Mouse (Mus musculus) ovary, adult 18-20 months (tissue): ENCODE measurements around the gene Lypd4.
A peak's percentile ranks its signal among the peaks of the same experiment; 100 is the strongest.
"Not testable (repeated sequence)": the region's sequence is repeated elsewhere in the genome, so short reads cannot be mapped to it uniquely, and the experiment has no call there.

ENCODE experiments used
- DNase-seq: peaks from one replicate; pipeline ENCODE4 v3.0.0; 2022; ENCODE audit warnings: low spot score, mixed read lengths

The Lypd4 gene

DNA sequence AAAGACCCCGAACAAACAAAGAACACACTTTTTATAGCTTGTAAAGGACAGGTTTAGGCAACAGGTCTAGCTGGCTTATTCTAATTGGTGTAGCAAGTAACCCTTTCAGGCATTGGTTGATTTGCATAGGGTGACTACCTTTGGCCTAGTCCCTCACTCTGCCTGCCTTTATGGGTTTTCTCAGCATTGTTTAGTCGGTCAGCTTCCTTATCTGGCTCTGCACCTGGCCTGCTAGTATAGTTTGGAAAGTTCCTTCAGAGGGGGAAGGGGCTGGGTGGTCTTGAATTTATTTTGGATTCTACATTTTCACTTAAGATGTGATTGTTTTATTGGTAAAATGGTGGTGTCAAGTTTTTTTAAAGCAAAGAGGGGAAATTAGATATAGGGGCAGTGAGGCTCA, 23.2 kb downstream of the Lypd4 start:
- not testable (repeated sequence) for DNase-seq

- DNase-seq, result no peak
Observed at GRCm38 (mm10) chr7:24845713-24846112, 24.0 kb downstream of the Lypd4 start.

DNA sequence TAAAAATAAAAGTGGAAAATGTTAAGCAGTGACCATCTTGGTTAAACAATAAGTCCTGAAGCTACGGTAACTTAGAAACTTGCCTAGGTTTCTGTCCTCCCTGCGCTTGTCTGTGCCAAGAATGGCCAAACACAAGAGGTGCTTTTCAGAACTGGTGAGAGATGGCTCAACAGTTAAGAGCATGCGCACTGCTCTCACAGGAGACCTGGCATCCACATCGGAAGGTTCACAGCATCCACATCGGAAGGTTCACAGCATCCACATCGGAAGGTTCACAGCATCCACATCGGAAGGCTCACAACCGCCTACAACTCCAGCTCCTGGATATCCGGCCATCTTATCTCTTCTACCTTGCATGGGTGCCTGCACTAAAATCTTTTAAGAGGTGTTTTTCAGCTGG, 24.6 kb downstream of the Lypd4 start:
- DNase-seq, result no peak

- DNase-seq, result no peak
Observed at GRCm38 (mm10) chr7:24844144-24844543, 25.6 kb downstream of the Lypd4 start.

GRCm38 (mm10) chr7:24841009-24841408, 28.7 kb downstream of the Lypd4 start:
- no peak for DNase-seq

- no peak for DNase-seq
Observed at GRCm38 (mm10) chr7:24840331-24840730, 29.4 kb downstream of the Lypd4 start.

DNA sequence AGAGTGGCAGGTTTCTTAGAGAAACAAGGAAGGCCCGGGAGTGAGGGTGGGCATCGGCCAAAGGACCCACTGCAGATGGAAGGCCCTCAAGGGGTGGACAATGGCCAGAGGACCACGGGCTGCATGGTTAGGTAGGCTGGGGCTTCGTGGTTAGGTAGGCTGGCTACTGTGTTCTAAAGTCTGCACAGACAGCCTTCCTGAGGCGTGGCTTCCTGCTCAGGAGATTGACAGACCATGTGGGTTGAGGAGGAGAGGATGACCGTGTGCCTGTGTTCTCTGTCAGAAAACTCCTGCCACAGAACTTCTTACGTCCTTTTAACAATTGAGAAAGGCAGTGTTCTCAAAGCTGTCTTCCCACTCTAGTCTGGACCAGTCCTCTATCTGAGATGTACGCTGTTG, 30.3 kb downstream of the Lypd4 start:
- no peak for DNase-seq

DNA sequence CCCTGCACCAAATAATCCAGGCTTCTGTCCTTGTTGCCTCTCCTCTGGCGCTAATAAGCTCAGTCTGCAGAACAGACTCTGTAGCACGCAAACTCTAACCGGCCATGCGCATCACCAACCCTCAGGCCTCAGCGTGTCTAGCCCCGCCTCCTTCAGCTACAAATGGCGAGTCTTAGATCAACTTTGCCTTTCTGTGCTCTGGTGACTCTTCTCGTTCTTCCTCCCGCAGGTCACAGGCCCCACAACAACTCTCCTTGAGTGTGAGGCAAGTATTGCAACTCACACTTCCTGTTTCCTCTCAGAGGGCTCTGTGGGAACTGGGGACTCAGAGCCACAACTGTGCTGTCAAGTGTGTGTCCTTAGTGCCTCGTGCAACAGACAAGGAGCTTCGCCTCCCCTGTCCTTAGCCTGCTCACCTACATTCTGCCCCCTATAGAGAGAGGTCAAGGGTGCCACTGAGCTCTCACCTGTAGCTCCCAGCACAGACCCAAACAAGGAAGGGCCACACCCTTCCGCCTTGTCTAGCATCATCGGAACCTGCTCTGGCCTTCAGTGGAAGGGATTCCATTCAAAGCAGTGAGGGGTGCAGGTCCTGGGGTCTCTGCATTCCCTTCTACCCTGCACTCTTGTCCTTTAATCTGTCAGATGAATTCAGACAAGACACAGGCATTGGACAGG, 30.9 kb downstream of the Lypd4 start:
- not testable (repeated sequence) for DNase-seq

DNA sequence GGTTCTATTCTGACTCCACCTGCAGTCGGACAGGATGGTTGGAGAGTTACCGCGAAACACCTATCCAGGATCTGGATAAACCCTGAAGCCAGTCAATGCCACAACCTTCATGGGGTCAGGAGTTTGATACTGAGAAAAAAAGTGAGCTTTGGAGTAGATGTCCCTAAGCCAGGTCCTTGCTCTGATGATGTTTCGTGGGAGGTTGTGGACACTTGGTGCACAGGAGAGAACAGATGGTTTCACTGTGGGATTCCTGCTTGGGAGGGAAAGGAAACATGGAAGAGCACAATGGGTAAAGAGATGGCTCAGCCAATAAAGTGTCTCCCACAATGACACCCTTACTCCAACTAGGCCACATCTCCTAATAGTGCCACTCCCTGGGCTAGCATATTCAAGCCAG, 42.6 kb downstream of the Lypd4 start:
- DNase-seq, result no peak

DNA sequence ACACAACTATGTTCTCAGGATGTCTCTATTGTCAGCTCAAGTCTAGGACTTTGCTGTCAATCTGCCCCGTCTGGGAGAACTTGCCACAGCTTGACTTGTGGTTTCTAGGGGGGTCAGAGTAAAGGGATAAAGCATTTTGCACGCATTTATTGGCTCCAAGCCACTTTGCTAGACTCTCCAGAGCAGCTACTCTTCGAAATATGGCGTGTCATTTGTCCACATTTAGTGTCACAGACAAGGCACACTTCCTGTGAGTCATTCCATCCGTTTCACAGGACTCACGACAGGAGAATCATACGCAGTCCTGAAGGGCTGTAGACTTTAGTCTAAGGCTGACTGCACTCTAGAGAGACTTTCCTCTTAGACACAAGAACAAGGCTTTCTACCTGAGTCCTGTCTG, 45.3 kb downstream of the Lypd4 start:
- DNase-seq, result no peak

DNA sequence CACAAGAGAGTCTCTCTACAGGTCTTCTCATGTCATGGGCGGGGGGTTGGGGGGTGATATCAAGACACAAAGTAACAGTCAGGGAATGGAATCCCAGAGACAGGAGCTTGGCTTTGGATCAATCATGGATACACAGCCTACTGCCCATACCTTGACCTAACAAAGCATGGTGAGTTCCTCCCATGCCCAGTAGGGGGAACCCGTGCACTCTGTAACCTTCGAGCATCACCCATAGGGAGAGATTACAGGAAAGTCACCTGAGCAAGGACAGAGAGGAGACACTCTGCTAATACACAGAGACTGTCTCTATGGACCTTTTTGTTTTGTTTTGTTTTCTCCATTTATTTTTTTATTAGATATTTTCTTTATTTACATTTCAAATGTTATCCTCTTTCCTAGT, 52.2 kb downstream of the Lypd4 start:
- peak; percentile 20 for DNase-seq
